8 mouse cellular contexts compared by ENCODE assay signal in genomic region chr4:109165521-109166173, GRCm38 (mm10). TPM values are rescaled to one million over a fixed set of nuclear protein-coding genes. Genes with fewer than 3 reads are reported as not detected.
A peak's percentile ranks its signal among the peaks of the same experiment; 100 is the strongest.
DNase-seq lines count a peak whose midpoint lies in the region; ATAC-seq and TF ChIP-seq lines count a peak whose summit lies in the region.

No protein-coding gene starts in this region.

- DNase-seq in kidney, adult 11 months = peak; percentile 75
- DNase-seq in cerebellum, postnatal 14 days = peak; percentile 90 to 95
- DNase-seq in gastrocnemius, adult 2 months = peak; percentile 91
- peak; percentile 75 to 92 for DNase-seq in kidney, adult 8-10 months
- peak; percentile 80 for DNase-seq in limb, embryonic 10.5 days (ENCODE audit: low spot score)
- peak; percentile 87 for DNase-seq in naive thymus-derived CD4-positive, alpha-beta T cell, adult 2 months (ENCODE audit: low read depth)
- DNase-seq in telencephalon, adult 2 months (ENCODE audit: low read depth, low spot score) = peak; percentile 60

- no peaks in the 10 kb centered on the region for H3K9me3 ChIP-seq in kidney, embryonic 15.5 days (replicated peaks)
- H3K9me3 ChIP-seq in limb, embryonic 10.5 days (replicated peaks) = no peaks in the 10 kb centered on the region

- H3K4me2 ChIP-seq in kidney, embryonic 15.5 days = no peak overlapping the region

- no peak overlapping the region for H3K9ac ChIP-seq in kidney, embryonic 15.5 days

- H3K27ac ChIP-seq in kidney, embryonic 15.5 days = no peak overlapping the region
- peak overlapping the region; percentile 82 for H3K27ac ChIP-seq in gastrocnemius, adult 2 months
- H3K27ac ChIP-seq in limb, embryonic 10.5 days = no peak overlapping the region

- 37% methylated on average over 12 of the region's 12 CpGs for WGBS in kidney, embryonic 15.5 days
- 41% methylated on average over 12 of the region's 12 CpGs for WGBS in limb, embryonic 10.5 days

- peaks cover under 1% of the 10 kb centered on the region; the same call in 1 of the 2 replicates for H3K36me3 ChIP-seq in kidney, embryonic 15.5 days
- H3K36me3 ChIP-seq in limb, embryonic 10.5 days = peaks cover 4% of the 10 kb centered on the region; the same call in 1 of the 2 replicates

- H3K4me1 ChIP-seq in kidney, embryonic 15.5 days = no peaks in the 10 kb centered on the region; the same call in 1 of the 2 replicates
- H3K4me1 ChIP-seq in limb, embryonic 10.5 days = no peaks in the 10 kb centered on the region

- H3K27me3 ChIP-seq in kidney, embryonic 15.5 days = no peaks in the 10 kb centered on the region
- no peaks in the 10 kb centered on the region for H3K27me3 ChIP-seq in limb, embryonic 10.5 days (ENCODE audit: low read depth, poor library complexity, severe bottlenecking)

- H3K4me3 ChIP-seq in kidney, embryonic 15.5 days (replicated peaks) = no peak overlapping the region
- H3K4me3 ChIP-seq in gastrocnemius, adult 2 months = no peak overlapping the region
- H3K4me3 ChIP-seq in limb, embryonic 10.5 days = no peak overlapping the region

- intact Hi-C loops in gastrocnemius, adult 2 months (cut with DNase I) = loop anchor here (5.0 kb wide), 1 partner anchor 293 kb away; no protein-coding TSS in a partner anchor

- ATAC-seq in kidney, embryonic 15.5 days (replicated peaks; ENCODE audit: low FRiP score) = no peak

- peak; percentile 83 for TF ChIP-seq CTCF in gastrocnemius, adult 2 months (IDR thresholded peaks at IDR 0.05)

RNA-seq across cellular contexts. Expression of gene Osbpl9, which starts 36.4 kb away (rescaled TPM):
- polyA plus RNA-seq in kidney, embryonic 15.5 days (2015; fragmentation: Nextera tagmentation; extraction: Ambion mirVana) = 68.9 and 70.5 TPM in 2 replicates
- total RNA-seq in gastrocnemius, adult 2 months (2021) = 100 to 1,000 TPM in 1 of 2 experiments, 10 to 100 TPM in 1; 91.5 to 112 TPM
- polyA plus RNA-seq in limb, embryonic 10.5 days (2016; fragmentation: Nextera tagmentation; extraction: Ambion mirVana) = 57.7 and 64.5 TPM in 2 replicates
